17 mouse cellular contexts compared by ENCODE assay signal in genomic region chr4:63567712-63568390, GRCm38 (mm10). TPM values are rescaled to one million over a fixed set of nuclear protein-coding genes. Genes with fewer than 3 reads are reported as not detected.
"Had no signal": no experiment of that assay in that cellular context is flagged by ENCODE, and none has a peak within 500 bp of the region (broad histone marks: within the 10 kb centered on the region; RNA-seq: fewer than 3 reads in every experiment).

No protein-coding gene starts in this region.

- H3K27ac ChIP-seq: left cerebral cortex, adult 2 months; limb, embryonic 12.5 days; macrophage; midbrain, embryonic 15.5 days; neural tube, embryonic 12.5 days; stomach, postnatal 0 days had no signal

- ATAC-seq: midbrain, embryonic 15.5 days had no signal

- H3K4me1 ChIP-seq: megakaryocyte, embryonic 14.5 days had no signal

- H3K9ac ChIP-seq: limb, embryonic 12.5 days; lung, embryonic 15.5 days; midbrain, embryonic 15.5 days; neural tube, embryonic 12.5 days had no signal

- H3K36me3 ChIP-seq: midbrain, embryonic 15.5 days; neural tube, embryonic 12.5 days had no signal

- H3K4me3 ChIP-seq: left cerebral cortex, adult 2 months; limb, embryonic 12.5 days; lung, embryonic 15.5 days; megakaryocyte, embryonic 14.5 days; midbrain, embryonic 15.5 days; neural tube, embryonic 12.5 days had no signal

- DNase-seq: lung, postnatal 14 days; thymus, postnatal 4 days had no signal

- H3K9me3 ChIP-seq: limb, embryonic 12.5 days; lung, embryonic 15.5 days; megakaryocyte, embryonic 14.5 days; midbrain, embryonic 15.5 days; neural tube, embryonic 12.5 days had no signal

- H3K27me3 ChIP-seq: limb, embryonic 12.5 days; lung, embryonic 15.5 days; midbrain, embryonic 15.5 days; neural tube, embryonic 12.5 days had no signal

- H3K4me2 ChIP-seq: limb, embryonic 12.5 days; liver, embryonic 11.5 days; lung, embryonic 15.5 days; midbrain, embryonic 11.5 days; midbrain, embryonic 15.5 days; neural tube, embryonic 12.5 days had no signal

RNA-seq across cellular contexts. Expression of gene Gm11213, which starts 37.2 kb away (rescaled TPM):
- total RNA-seq: layer of hippocampus, postnatal 25 days; left cerebral cortex, adult 2 months; left cerebral cortex, postnatal 14 days; monocyte, adult 5-6 weeks; neutrophil, adult 5-6 weeks had no signal
- polyA plus RNA-seq: limb, embryonic 12.5 days; liver, embryonic 11.5 days; liver, embryonic 16.5 days; lung, embryonic 15.5 days; macrophage; midbrain, embryonic 11.5 days; midbrain, embryonic 15.5 days; neural tube, embryonic 12.5 days; stomach, postnatal 0 days had no signal

RNA-seq across cellular contexts. Expression of gene Tex48, which starts 54.4 kb away (rescaled TPM):
- total RNA-seq: layer of hippocampus, postnatal 25 days; left cerebral cortex, adult 2 months; left cerebral cortex, postnatal 14 days; monocyte, adult 5-6 weeks; neutrophil, adult 5-6 weeks had no signal
- polyA plus RNA-seq: limb, embryonic 12.5 days; liver, embryonic 11.5 days; liver, embryonic 16.5 days; lung, embryonic 15.5 days; macrophage; midbrain, embryonic 11.5 days; midbrain, embryonic 15.5 days; neural tube, embryonic 12.5 days; stomach, postnatal 0 days had no signal
